ENCODE assay signal across 8 mouse cellular contexts in the genomic region with DNA sequence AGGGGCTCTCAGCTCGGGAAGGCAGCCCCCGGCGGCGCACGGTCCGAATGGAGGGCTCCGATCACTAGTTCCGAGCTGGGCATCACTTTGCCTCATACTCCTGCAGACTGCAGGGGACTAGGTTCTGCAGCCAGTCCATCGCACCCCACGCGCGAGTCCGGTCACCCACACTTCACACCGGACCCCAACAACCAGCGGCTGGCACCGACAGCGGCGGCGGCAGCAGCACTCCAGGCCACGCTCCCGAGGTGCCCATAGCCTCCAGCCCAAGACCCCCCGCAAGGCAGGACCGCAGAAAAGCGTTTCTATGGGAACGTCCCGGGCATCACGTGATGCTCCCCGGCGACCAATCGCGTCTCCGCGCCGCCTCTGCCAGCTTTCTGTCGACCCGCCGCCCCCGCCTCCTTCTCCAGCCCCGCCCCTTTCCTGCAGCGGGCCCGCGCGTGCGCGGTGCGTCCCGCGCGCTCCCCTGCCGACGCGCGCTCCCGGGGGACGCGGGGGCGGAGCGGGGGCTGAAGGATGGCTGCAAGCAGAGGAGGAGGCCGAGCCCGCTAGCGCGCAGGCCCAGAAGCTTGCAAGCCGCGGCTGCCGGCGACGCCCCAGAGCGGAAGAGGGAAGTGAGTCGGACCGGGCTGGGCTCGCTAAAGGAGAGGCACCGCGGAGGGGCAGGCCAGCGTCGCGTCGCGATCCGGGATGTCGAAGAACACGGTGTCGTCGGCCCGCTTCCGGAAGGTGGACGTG. TPM values are rescaled to one million over a fixed set of nuclear protein-coding genes. Genes with fewer than 3 reads are reported as not detected.
DNase-seq lines count a peak whose midpoint lies in the region; ATAC-seq and TF ChIP-seq lines count a peak whose summit lies in the region.

Gene Rgl1 (minus strand): TSS at position 320 of the 741 bp plus-strand sequence.
Gene Arpc5 (plus strand): TSS at position 511 of the 741 bp plus-strand sequence.

- under 1% methylated on average over 86 of the region's 86 CpGs for WGBS in heart, embryonic 12.5 days
- WGBS in kidney, postnatal 0 days, result under 1% methylated on average over 72 of the region's 86 CpGs
- WGBS in liver, embryonic 11.5 days, result under 1% methylated on average over 86 of the region's 86 CpGs
- WGBS in stomach, embryonic 14.5 days, result under 1% methylated on average over 86 of the region's 86 CpGs

- peaks cover 16% of the 10 kb centered on the region for H3K36me3 ChIP-seq in heart, embryonic 12.5 days
- H3K36me3 ChIP-seq in kidney, postnatal 0 days (ENCODE audit: insufficient read depth, low read length), result peaks cover 15% of the 10 kb centered on the region; the same call in 1 of the 2 replicates
- peaks cover 5% of the 10 kb centered on the region; the same call in 1 of the 2 replicates for H3K36me3 ChIP-seq in liver, embryonic 11.5 days (ENCODE audit: control insufficient read depth, insufficient read depth, low read length)
- peaks cover 15% of the 10 kb centered on the region for H3K36me3 ChIP-seq in stomach, embryonic 14.5 days (ENCODE audit: control insufficient read depth, insufficient read depth, low read length)

- H3K27me3 ChIP-seq in heart, embryonic 12.5 days (replicated peaks), result peaks cover 11% of the 10 kb centered on the region; the same call in 1 of the 2 replicates
- H3K27me3 ChIP-seq in kidney, postnatal 0 days (ENCODE audit: insufficient read depth, low read length), result no peaks in the 10 kb centered on the region
- peaks cover 5% of the 10 kb centered on the region for H3K27me3 ChIP-seq in liver, embryonic 11.5 days (replicated peaks; ENCODE audit: control insufficient read depth, insufficient read depth, low read length)
- no peaks in the 10 kb centered on the region for H3K27me3 ChIP-seq in stomach, embryonic 14.5 days (ENCODE audit: control insufficient read depth, insufficient read depth, low read length)

- H3K4me2 ChIP-seq in heart, embryonic 12.5 days, result peak within 1 kb of the TSS; percentile 99
- peak within 1 kb of the TSS; percentile 83 for H3K4me2 ChIP-seq in kidney, postnatal 0 days (ENCODE audit: low read length)
- peak within 1 kb of the TSS; percentile 99 for H3K4me2 ChIP-seq in liver, embryonic 11.5 days
- H3K4me2 ChIP-seq in stomach, embryonic 14.5 days (replicated peaks; ENCODE audit: low read depth, low read length), result peak within 1 kb of the TSS; percentile 94

- DNase-seq in CD4-positive helper T cell, adult 2 months (ENCODE audit: low read depth, low spot score), result peak; percentile 98
- peak; percentile 92 for DNase-seq in brain, embryonic 18.5 days (ENCODE audit: low read depth, low spot score)
- peak; percentile 98 for DNase-seq in kidney, postnatal 0 days (ENCODE audit: low spot score)
- DNase-seq in liver, embryonic 11.5 days (ENCODE audit: low spot score), result peak; percentile 94
- DNase-seq in naive thymus-derived CD4-positive, alpha-beta T cell, adult 2 months (ENCODE audit: low read depth), result peak; percentile 98

- H3K4me3 ChIP-seq in heart, embryonic 12.5 days, result peak within 1 kb of the TSS; percentile 99
- H3K4me3 ChIP-seq in kidney, postnatal 0 days (replicated peaks; ENCODE audit: low read depth, low read length), result peak within 1 kb of the TSS; percentile 91
- H3K4me3 ChIP-seq in liver, embryonic 11.5 days (ENCODE audit: low read depth, low read length), result peak within 1 kb of the TSS; percentile 99
- peak within 1 kb of the TSS; percentile 93 for H3K4me3 ChIP-seq in stomach, embryonic 14.5 days (ENCODE audit: low read depth, low read length)

- peak within 1 kb of the TSS; percentile 93 for H3K27ac ChIP-seq in heart, embryonic 12.5 days (ENCODE audit: poor library complexity, severe bottlenecking)
- peak within 1 kb of the TSS; percentile 92 for H3K27ac ChIP-seq in kidney, postnatal 0 days
- peak within 1 kb of the TSS; percentile 84 for H3K27ac ChIP-seq in liver, embryonic 11.5 days (ENCODE audit: low read depth, low read length)
- peak within 1 kb of the TSS; percentile 76 for H3K27ac ChIP-seq in stomach, embryonic 14.5 days (ENCODE audit: low read length)

- H3K4me1 ChIP-seq in heart, embryonic 12.5 days (replicated peaks), result peaks cover 7% of the 10 kb centered on the region
- no peaks in the 10 kb centered on the region for H3K4me1 ChIP-seq in kidney, postnatal 0 days (replicated peaks; ENCODE audit: insufficient read depth, low read length)
- 0 out of 2 replicates have a peak, but pooled peaks cover 5% of the 10 kb centered on the region for H3K4me1 ChIP-seq in liver, embryonic 11.5 days (replicated peaks; ENCODE audit: control insufficient read depth, insufficient read depth, low read length)
- no peaks in the 10 kb centered on the region for H3K4me1 ChIP-seq in stomach, embryonic 14.5 days (ENCODE audit: control insufficient read depth, insufficient read depth, low read length)

- TF ChIP-seq CTCF in kidney, postnatal 0 days (IDR thresholded peaks at IDR 0.05; ENCODE audit: low read depth), result no peak

- no peaks in the 10 kb centered on the region for H3K9me3 ChIP-seq in heart, embryonic 12.5 days (replicated peaks)
- H3K9me3 ChIP-seq in kidney, postnatal 0 days (replicated peaks; ENCODE audit: low read length), result no peaks in the 10 kb centered on the region
- no peaks in the 10 kb centered on the region for H3K9me3 ChIP-seq in liver, embryonic 11.5 days (ENCODE audit: control insufficient read depth, low read length)
- H3K9me3 ChIP-seq in stomach, embryonic 14.5 days (ENCODE audit: control insufficient read depth, low read depth, low read length), result no peaks in the 10 kb centered on the region

- H3K9ac ChIP-seq in heart, embryonic 12.5 days, result peak within 1 kb of the TSS; percentile 97
- H3K9ac ChIP-seq in kidney, postnatal 0 days (ENCODE audit: low read depth, low read length), result peak within 1 kb of the TSS; percentile 92
- peak within 1 kb of the TSS; percentile 94 for H3K9ac ChIP-seq in liver, embryonic 11.5 days (ENCODE audit: low read depth, low read length)
- peak within 1 kb of the TSS; percentile 88 for H3K9ac ChIP-seq in stomach, embryonic 14.5 days (replicated peaks; ENCODE audit: low read depth, low read length)

- peak; percentile 89 for ATAC-seq in erythroid progenitor cell, adult 5-6 weeks (replicated peaks; ENCODE audit: low FRiP score, poor library complexity, severe bottlenecking)
- ATAC-seq in heart, embryonic 12.5 days (ENCODE audit: insufficient number of reproducible peaks, low FRiP score), result peak; percentile 98
- peak; percentile 96 for ATAC-seq in kidney, postnatal 0 days (replicated peaks; ENCODE audit: low FRiP score, low read depth)
- peak; percentile 98 for ATAC-seq in liver, embryonic 11.5 days (replicated peaks; ENCODE audit: low FRiP score)
- ATAC-seq in stomach, embryonic 14.5 days (ENCODE audit: insufficient number of reproducible peaks, insufficient read depth, low FRiP score, low read depth), result peak; percentile 97

RNA-seq across cellular contexts. Expression of gene Rgl1, which starts in this region (rescaled TPM):
- total RNA-seq in erythroid progenitor cell, adult 5-6 weeks (2015; ENCODE audit: low replicate concordance), result 5.0 and 8.4 TPM in 2 replicates
- 30.9 and 32.8 TPM in 2 replicates for total RNA-seq in erythroid progenitor cell, adult 5-6 weeks (2017; ENCODE audit: low replicate concordance)
- polyA plus RNA-seq in heart, embryonic 12.5 days (2016; fragmentation: Nextera tagmentation; extraction: Ambion mirVana), result 66.1 and 73.5 TPM in 2 replicates
- polyA plus RNA-seq in kidney, postnatal 0 days (2015; fragmentation: Nextera tagmentation; extraction: Ambion mirVana), result 59.4 and 60.9 TPM in 2 replicates
- 26.3 and 28.2 TPM in 2 replicates for polyA plus RNA-seq in liver, embryonic 11.5 days (2014; fragmentation: Nextera tagmentation; extraction: Ambion mirVana)
- polyA plus RNA-seq in stomach, embryonic 14.5 days (2014; fragmentation: Nextera tagmentation; extraction: Ambion mirVana), result 60.4 and 61.2 TPM in 2 replicates

RNA-seq across cellular contexts. Expression of gene Arpc5, which starts in this region (rescaled TPM):
- 179 and 205 TPM in 2 replicates for total RNA-seq in erythroid progenitor cell, adult 5-6 weeks (2015; ENCODE audit: low replicate concordance)
- 67.3 and 71.2 TPM in 2 replicates for total RNA-seq in erythroid progenitor cell, adult 5-6 weeks (2017; ENCODE audit: low replicate concordance)
- 245 and 249 TPM in 2 replicates for polyA plus RNA-seq in heart, embryonic 12.5 days (2016; fragmentation: Nextera tagmentation; extraction: Ambion mirVana)
- polyA plus RNA-seq in kidney, postnatal 0 days (2015; fragmentation: Nextera tagmentation; extraction: Ambion mirVana), result 294 and 307 TPM in 2 replicates
- polyA plus RNA-seq in liver, embryonic 11.5 days (2014; fragmentation: Nextera tagmentation; extraction: Ambion mirVana), result 260 and 281 TPM in 2 replicates
- 340 and 368 TPM in 2 replicates for polyA plus RNA-seq in stomach, embryonic 14.5 days (2014; fragmentation: Nextera tagmentation; extraction: Ambion mirVana)

Comparison
In these comparisons a context has a peak if more than half of its experiments do, and no peak if none do; other contexts are left out.
1. Peak in every context shown above with its lines: DNase-seq, ATAC-seq, H3K4me3 ChIP-seq and H3K27ac ChIP-seq.